Mouse (Mus musculus) cerebellum, postnatal 14 days (tissue): ENCODE data around the gene Ptprj.

Source experiments
- DNase-seq, 2 experiments: peaks; one replicate each; pipeline ENCODE4 v3.0.0; 2021; ENCODE audit warnings: mixed read lengths in 2 of 2

Gene Ptprj

DNA sequence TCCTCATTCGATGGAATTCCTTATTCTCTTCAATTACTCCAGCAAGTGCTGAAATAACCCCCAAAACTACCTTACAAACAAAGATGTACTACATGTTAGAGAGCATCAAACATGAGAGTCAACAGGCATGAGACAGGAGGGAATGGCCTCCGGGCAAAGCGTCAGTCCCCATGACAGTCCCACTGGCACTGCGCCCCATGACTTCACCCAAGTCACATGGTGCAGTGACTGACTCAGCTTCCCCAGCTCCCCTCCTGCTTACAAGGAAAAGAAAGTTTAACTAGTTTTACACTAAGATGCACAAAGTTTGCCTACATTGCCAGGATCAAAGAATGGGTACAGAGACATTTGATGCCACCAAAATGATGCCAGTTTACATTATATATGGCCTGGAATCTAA, 71.2 kb downstream of the Ptprj start:
- peak in 1 of 2 experiments; percentile 51 for DNase-seq

DNA sequence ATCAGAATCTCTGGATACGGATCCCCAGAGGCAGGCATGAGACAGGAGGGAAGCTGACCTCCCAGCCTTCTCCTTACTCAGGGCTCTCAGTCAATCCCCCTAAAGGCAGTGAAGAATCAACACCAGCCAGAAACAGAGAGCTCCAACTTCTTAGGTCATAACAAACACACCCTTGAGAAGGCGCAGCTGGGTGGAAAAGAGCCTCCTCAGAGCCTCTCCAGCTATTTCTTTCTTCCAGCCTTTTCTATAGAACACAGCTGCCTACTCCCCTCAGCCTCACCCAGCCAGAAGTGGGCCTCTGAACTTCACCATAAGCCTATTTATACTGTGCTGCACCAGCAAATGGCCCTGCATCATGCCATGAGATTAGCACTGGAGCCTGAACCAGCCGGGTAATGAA, 74.3 kb downstream of the Ptprj start:
- DNase-seq, result no peak

DNA sequence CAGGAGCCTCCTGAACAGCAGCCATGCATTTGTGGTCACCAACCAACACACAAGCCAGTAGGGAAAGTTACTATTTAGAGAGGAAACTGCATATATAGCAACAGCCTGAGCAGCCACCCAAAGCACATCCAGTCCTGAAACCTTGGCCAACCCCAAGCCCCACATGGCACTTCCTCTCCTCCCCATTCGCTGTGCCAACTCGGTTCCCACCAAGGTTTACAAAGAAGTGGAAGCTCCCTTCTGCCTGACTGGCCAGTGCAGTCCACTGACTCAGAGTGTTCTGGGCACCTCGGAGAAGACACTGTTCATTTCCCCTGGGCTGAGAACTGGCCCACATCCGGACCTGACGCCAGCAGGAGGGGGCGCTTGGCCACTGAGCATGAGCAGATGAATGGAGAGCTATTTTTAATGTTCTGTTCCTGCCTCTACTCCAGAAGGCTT, 75.7 kb downstream of the Ptprj start:
- DNase-seq, result peak; percentile 87 to 92

DNA sequence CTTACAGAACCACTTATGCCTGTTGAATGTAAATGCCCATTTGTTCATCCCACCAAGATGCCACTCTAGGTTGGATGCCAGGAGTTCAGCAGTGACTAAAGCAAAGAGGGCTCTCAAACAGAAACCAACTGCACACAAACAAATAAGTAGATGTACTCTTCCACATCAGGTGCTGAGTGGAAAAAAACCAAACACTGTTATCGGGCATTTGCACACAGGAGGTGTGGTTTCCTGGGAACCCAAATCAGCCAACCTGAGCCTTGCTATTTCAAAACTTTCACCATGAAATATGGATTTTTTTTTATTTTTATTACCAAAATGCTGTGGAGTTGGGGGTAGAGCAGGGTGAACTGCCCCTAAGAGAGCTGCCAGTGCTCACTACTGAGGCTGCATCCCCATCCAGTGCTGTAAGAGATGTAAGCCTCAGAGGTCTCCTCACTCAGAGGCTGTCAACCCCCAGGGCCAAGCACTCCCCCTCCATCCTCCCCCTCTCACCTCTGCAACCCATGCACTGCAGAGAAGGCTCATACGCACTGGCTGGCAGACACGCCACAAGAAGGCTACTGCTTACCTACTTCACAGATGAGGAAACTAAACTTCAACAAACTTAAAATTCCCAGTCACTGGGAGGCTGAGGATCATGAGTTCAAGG, 77.1 kb downstream of the Ptprj start:
- DNase-seq, result no peak

DNA sequence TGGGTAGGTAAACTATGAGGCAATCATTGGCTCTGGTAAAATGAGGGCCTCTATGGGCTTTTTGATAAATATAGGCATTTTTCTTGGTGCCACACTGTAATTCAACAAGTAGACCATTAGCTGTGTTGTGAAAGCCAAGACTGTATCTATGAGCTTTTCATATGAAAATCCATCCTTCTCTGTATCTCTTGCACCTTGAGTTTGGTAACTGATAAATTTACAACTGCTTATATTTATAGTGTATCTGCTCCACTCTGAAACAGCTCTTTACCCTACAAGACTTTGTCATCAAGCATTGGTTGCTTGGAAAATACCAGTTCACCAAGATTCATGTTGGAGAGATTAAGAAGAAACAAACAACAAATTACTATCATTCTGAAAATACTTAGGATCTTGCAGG, 77.7 kb downstream of the Ptprj start:
- DNase-seq, result no peak

DNA sequence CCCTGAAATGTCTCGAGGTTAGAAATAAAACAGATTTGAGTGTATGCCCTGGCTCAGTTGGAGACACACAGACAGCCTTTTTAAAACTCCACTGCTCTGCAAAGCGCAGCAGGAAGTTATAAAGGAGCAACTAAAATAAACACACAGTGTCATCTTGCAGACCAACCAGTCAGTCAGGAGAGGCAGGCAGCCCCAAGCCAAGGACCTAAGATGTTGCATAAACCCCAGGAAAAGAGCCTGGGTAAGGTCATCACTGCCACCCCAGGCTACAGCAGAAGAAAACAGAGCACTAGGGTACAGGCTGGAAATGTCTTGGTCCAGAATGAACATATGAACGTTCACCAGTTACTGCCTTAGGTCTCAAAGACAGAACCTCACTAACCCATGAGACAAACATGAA, 78.7 kb downstream of the Ptprj start:
- DNase-seq, result no peak

DNA sequence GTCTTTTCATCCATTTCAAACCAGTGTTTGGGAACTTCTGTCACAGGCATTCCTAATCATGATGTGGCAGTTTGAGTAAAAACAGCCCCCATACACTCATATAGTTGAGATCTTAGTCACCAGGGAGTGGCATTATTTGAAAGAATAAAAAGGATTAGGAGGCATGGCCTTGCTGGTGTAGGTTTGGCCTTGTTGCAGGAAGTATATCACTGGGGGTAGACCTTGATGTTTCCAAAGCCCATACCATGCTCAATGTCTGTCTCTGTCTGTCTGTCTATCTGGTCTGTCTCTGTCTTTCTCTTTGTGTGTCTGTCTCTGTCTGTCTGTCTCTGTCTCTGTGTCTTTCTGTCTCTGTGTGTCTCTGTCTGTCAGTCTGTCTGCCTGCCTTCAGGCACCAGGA, 79.6 kb downstream of the Ptprj start:
- no peak for DNase-seq

DNA sequence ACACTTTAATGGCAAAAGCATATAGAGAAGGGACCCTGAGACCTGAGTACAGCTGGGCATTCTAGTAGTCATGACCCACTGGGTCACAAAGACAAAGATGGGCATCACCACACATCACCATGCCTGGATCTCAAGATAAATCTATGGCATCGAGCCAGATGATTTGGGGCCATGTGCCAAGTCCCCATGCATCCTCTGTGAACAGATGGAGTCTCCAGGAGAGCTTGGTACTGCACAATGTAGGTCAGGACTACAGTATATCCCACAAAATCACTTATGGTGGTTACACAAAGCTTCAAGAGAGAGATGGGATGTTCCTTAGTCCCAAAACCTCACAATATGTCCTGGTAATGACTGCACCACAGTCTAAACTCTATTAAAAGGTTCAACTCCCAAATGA, 81.4 kb downstream of the Ptprj start:
- DNase-seq, result peak; percentile 98

DNA sequence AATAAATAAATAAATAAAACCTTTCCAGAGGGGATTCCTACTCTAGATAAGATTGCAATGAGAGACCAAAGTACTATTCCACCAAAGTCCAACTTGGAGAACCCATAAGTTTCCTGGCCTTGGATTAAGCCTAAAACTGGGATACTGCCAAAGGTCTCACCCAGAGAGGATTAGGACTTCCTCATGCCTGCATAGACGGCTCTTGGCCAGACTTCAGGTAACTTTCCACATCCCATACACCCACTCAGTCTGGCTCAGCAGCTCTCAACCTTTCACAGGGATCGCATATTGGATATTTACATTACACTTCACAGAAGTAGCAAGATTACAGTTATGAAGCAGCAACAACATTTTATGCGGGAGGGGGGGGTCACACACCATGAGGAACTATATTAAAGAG, 82.9 kb downstream of the Ptprj start:
- DNase-seq, result no peak

DNA sequence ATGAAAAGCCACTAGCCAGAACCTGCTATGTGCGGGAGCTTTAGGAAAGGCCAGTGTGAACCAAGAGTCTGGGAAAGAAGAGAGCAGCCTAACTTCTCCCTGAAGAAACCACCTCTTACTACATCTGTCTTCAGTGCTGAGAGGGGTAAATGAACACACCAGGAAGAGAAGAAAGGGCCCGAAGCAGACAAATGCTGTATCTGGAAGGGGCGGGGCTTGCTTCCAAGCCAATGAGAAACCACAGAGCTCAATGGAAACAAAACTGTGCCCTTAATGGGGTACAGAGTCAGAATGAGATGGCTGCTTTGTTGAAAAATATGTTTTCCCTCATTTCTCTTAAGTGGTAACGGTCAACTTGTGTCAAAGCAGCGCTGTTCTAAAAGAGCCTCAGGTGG, 83.8 kb downstream of the Ptprj start:
- no peak for DNase-seq

DNA sequence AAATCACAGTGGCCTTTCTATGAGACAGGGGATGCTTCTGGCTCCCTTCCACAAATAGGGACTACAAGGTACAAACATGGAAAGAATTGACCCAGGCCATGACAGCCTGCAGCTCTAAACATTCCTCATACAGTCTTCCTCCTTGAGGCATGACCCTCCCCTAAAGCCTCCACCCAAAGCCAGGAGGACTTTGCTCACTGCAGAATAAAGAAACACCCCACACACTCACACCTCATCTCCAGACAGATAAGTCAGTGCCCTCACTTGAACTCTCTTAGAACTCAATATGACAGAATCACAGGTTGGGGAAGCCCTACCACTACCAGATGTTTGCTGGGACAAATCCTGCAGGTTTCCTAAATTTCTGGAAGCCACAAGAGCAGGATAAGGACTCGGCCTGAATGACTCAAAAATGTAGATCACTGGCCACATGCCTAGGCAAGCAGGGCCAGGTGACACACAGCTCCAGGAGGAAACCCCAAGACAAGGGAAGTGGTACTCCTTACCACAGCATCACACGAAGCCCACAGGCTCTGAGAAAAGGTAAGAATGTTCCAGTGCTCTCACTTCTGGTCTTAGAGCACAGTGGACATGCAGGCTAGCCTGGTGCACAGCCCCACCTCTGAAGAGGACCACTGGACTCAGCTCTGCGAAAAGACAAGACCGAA, 84.3 kb downstream of the Ptprj start:
- DNase-seq, result no peak

DNA sequence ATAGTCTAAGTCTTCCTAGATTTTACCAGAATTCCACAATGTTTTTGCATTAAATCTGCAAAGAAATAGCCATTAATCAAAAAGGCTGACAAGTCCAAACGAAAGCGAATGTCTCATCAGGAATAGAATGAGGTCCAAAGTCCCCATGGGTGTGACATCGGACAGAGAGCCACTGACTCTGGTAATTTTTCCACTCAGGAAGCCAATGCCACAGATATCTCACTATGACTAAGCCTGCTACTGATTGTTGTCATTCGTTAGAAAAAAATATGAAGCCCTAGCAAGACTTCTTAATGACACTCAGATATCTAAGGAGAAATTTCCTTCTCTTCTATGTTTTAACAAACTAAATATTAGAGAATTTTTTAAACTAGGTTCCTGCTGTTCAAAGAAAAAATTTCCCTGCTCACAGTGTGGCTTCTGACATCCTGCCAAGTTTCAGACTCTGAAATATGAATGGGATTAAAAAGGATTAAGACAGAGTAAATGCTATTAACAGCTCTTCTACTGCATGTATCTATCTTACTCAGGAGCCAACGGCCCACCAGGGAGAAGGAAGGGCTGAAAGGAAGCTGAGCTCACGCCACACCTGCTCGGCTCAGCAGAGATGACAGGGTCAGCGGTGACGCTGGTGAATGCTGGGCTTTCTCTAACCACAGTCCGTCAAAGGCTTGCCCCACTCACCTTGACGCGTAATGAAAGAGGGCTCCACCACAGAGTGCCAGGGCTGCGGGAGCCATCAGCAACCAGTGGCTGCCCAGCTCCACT, 90.0 kb downstream of the Ptprj start:
- peak; percentile 67 to 71 for DNase-seq

DNA sequence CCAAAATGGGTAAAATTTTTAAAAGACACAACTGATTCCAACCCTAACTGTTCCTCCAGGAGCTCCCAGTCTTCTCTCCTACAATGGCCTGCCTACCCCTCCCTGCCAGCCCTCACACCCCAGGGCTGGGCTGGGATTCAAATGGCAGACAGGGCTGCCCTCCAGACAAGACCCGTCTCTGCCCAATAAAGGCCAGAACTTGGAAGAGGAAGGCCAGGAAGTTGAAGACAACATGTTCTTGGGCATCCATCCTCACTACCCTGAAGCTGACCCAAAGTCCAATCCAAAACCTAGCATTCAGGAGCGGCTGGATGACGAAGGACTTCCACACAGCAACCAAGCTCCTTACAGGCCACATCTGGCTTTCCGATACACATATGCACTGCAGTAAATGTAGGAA, 90.6 kb downstream of the Ptprj start:
- peak; percentile 73 to 87 for DNase-seq

DNA sequence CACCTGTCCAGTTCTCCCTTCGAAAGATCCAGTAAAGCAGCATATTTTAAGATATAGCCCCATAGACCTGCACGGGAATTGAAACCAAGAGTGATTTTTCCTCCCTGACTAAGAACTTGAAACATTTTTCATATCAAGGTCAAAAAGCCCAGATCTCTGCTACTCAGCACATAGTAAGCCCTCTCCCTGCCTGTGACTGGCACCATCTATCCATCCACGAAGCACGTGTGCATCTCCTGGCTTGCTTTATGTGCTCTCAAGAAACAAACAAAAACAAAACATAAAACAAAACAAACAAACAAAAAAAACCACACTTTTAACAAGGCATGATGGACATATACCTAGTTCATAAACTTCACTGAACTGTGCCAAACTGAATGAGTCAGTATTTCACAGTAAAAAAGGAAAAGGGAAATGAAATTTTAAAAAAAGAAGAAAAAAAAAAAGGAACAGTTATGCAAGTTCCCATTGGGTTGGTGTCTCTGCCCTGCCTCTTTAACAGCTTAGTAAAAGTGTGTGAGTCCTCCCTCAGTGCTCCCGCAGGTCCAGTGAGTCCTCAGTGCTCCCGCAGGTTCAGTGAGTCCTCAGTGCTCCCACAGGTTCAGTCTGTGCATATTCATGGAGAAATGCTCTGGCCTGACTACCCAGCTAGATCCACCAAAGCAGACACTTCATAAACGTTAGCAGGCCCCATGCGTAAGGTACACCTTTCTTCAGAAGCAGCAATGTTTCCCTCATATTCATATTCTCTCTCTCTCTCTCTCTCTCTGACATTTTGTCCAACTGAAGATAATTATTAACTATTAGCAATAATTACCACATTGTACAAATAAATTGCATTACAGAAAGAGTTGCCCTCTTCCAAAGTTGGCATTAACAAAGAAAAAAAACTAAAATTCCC, 91.5 kb downstream of the Ptprj start:
- DNase-seq, result no peak

DNA sequence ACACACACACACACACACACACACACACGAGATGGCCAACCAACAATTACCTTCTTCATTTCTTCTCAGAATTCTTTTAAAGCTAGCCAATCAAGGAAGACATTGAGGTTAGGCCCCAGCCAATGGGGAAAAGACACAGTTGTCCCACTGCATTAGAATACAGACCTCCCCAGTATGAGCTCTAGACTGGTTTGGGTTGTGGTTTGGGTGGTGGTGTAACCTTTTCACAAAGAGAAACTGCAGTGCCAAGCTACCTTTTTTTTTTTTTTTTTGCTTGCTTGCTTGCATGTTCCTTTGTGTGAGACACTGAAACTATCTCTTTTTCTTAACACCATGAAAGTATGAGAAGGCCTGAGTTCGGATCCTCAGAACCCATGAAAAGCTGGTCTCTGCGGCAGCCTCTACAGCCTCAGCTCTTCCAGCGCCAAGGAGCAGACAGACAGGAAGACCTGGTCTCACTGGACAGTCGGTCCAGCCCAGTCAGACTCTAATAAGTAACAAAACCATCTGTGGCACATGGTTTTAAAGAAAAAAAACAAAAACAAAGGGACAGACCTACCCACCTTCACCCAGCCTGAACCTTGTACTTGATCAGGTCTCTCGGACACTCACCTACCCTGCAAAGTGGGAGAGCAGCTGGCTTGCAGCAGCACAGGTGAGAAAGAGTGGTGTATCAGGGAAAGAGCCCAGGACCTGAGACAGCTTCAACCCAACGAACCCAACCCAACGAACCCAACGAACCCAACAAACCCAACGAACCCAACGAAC, 92.8 kb downstream of the Ptprj start:
- no peak for DNase-seq

DNA sequence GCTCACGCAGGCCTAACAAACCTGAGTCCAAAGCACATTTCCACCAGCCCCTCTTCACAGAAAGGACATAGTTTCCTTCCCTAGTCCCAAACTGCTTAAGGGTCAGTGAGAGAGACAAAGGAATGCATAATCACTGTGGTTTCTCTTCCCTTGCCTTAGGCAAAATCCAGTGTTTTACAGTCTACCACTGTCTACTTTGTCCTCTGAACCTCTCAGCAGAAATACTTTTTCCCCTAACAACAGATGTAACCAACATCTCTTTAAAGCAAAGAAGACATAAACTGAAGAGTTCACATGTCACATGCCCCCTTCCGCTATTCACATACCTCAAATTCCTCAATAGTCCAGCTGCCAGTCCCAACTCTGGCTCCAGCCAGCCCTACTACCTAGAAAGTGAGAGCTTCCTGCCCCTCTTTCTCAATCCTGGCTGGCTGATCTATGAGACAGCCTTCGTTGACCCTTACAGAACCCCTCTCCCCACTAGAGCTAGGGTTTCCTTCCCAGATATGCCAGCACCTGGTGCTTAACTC, 94.2 kb downstream of the Ptprj start:
- DNase-seq, result no peak

DNA sequence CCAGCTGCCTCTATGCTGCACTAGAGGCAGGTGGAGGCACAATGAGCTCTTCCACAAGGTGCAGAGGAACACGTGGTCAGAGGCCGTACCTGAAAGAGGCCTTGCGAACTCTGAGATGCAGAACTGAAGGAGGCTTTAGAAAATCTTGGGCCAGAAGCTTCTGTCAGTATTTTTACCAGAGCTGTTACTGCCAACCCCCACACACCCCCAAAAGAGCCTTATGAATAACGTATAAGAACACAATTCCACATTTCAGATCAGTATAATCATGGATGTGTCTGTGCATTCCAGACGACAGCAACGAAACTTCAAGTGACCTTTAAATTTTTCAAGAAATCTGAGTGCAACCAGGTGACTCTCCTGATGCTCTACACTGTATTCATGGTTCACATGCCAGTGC, 98.9 kb downstream of the Ptprj start:
- no peak for DNase-seq

DNA sequence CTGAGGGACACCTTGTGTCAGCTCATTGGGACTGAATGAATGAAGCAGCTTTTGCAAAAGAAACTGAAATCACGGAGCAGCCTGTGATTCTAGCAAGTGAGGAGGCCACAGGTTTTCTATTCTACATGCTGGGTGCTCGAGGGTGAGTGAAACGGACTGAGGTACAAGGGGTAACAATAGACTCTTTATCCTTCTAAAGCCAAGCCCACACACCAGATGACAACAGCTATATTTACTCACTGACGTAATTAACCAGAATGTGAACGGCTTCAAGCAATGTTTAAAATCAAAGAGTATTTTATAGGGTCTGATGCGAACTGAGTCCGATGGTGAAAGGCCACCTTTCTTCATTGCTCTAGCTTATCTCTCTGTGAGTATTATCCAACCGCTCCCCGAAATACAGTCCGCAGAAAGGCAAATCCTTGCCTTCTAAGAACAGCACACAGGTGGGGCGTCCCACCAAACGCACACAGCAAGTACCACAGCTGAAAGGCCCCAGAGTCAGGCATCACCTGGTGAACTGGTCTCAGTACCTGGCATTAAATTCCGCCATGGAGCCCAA, 99.6 kb downstream of the Ptprj start:
- DNase-seq, result no peak

DNA sequence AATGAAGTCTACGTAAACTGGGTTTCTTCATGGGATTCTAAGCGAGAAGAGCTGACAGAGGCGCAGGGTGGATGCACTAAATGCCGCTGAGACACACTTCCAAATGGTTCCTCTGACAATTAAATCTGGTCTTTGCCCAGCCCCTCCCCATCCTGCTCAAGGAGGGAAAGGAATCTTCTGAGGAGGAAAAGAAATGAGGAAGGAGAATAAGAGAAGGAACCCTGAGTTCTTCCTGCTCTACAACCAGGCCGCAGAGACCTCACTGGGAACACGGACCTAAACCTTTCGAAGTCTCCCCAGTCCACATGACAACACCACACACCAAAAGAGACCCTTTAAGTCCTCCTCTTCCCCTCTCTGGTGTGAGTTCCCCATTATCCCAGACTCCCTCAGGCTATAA, 101.9 kb downstream of the Ptprj start:
- DNase-seq, result no peak

DNA sequence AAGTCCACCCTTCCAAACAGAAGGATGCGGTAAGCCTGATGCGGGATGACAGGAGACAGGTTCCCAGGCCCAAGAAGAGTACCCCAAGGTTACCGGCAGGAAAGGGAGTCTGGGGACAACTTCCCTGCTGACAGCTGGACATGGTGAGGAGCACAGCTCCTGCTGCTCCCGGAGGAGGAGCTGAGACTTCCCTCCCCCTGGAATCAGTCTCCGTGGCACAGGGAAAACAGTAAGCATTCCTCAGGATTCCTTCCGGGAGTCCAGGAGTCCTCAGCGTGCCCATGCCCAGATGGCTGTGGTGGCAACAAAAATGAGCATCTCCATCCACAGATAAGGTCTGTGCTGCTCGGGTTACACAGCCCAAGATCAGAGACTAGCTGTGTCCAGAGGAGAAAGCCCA, 102.8 kb downstream of the Ptprj start:
- DNase-seq, result peak in 1 of 2 experiments; percentile 37

DNA sequence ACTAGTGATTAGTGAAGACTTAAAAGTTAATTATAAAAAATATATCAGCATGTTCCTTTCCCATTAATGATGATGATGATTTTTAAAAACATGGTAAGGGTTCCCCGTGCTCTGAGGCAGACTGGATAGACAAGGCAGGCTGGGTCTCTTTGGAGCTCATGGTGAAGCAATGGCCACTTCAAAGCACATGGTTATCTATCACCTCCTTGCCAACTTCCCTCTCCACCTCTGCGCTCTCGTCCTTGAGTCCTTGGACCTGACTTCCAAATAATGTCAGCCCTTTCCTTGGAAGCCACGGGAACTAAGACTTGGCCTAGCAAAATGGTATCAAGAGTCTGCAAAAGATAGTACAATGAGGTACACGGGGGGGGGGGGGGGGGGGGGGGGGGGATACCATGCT, 103.7 kb downstream of the Ptprj start:
- peak in 1 of 2 experiments; percentile 18 for DNase-seq

DNA sequence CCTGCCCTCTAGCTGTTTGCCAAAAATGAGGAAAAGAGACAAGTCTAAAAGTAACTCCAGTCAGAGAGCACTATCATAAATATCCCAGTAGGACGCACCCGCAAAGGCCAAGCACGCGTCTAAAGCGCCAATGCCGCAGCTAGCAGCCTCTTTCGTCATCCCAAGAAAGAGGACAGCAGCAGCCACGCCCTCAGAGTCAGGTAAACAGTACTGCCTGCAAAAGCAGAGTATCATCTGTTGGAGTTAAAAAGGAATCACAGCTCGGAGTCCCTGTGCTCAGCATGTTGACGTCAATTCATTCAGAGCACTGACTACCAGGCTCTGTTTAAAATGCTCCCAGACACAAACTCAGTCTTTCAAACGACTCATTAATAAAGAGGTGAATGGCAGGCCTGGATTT, 104.1 kb downstream of the Ptprj start:
- DNase-seq, result no peak
